Mouse (Mus musculus) heart, embryonic 11.5 days (tissue): Measurements from ENCODE around the gene Rrp1b. TPM values are rescaled to one million over a fixed set of nuclear protein-coding genes. Genes with fewer than 3 reads are reported as not detected.
A peak's percentile ranks its signal among the peaks of the same experiment; 100 is the strongest.
"Not testable (repeated sequence)": the region's sequence is repeated elsewhere in the genome, so short reads cannot be mapped to it uniquely, and the experiment has no call there.

Experiments used
- ATAC-seq: fragments of 200-750 bp; cut with Nextera tagmentation; replicated peaks from 2 replicates; pipeline ENCODE4 v1.8.0; 2017; ENCODE audit warnings: moderate library complexity; ENCODE audit not compliant: insufficient number of reproducible peaks, low FRiP score, low TSS enrichment
- H3K27ac ChIP-seq: fragments of 300-500 bp; sonication (generic); 2 replicates; pipeline ENCODE4 v1.5.1; 2014; ENCODE audit warnings: mild to moderate bottlenecking, low read depth, low read length
- H3K27me3 ChIP-seq: fragments of 300-500 bp; sonication (generic); 2 replicates; pipeline ENCODE4 v1.6.1; 2014; ENCODE audit warnings: mild to moderate bottlenecking, low read length, mixed read lengths; ENCODE audit not compliant: control insufficient read depth, insufficient read depth
- H3K36me3 ChIP-seq: fragments of 300-500 bp; sonication (generic); 2 replicates; pipeline ENCODE4 v1.6.1; 2014; ENCODE audit warnings: mild to moderate bottlenecking, low read length, moderate library complexity, mixed read lengths; ENCODE audit not compliant: control insufficient read depth, insufficient read depth
- H3K4me1 ChIP-seq: fragments of 300-500 bp; sonication (generic); 2 replicates; pipeline ENCODE4 v1.6.1; 2014; ENCODE audit warnings: low read length; ENCODE audit not compliant: control insufficient read depth, insufficient read depth
- H3K4me2 ChIP-seq: fragments of 300-500 bp; sonication (generic); 2 replicates; pipeline ENCODE4 v1.6.1; 2014; ENCODE audit warnings: mild to moderate bottlenecking, moderate library complexity
- H3K4me3 ChIP-seq: fragments of 300-500 bp; sonication (generic); 2 replicates; pipeline ENCODE4 v1.5.1; 2014; ENCODE audit warnings: low read depth, low read length
- H3K9ac ChIP-seq: fragments of 300-500 bp; sonication (generic); 2 replicates; pipeline ENCODE4 v1.6.1; 2014; ENCODE audit warnings: mild to moderate bottlenecking, low read depth, low read length, moderate library complexity
- H3K9me3 ChIP-seq: fragments of 300-500 bp; sonication (generic); replicated peaks from 2 replicates; pipeline ENCODE4 v1.6.1; 2016; ENCODE audit warnings: low read length; ENCODE audit not compliant: control insufficient read depth
- WGBS: fragments of 180-500 bp; shearing (Covaris S2); extraction: QIAGEN DNeasy Blood & Tissue Kit; methylation state at CpG from one replicate; pipeline ENCODE4 v1.1.7; 2014; ENCODE audit not compliant: insufficient replicate concordance; 5-methylcytosine and 5-hydroxymethylcytosine counted together
- polyA plus RNA-seq: library from polyadenylated mRNA; unstranded; fragments of >200 nt; fragmentation: Nextera tagmentation; extraction: Ambion mirVana; gene quantifications from 2 replicates; pipeline ENCODE4 v1.2.1, GENCODE M21; 2014

Gene Rrp1b
- polyA plus RNA-seq, 1 experiment from 2014 or later, result 44.3 TPM

GRCm38 (mm10) chr17:32083351-32083750, 47.5 kb downstream of the Rrp1b start:
- no peak for ATAC-seq
- peaks cover 4% of the 10 kb centered on the region; the same call in 1 of the 2 replicates for H3K9me3 ChIP-seq
- no peak overlapping the region for H3K4me3 ChIP-seq
- no peak overlapping the region for H3K4me2 ChIP-seq
- H3K36me3 ChIP-seq, result no peaks in the 10 kb centered on the region
- 100% methylated on average over 2 of the region's 2 CpGs for WGBS
- no peak overlapping the region for H3K9ac ChIP-seq
- H3K27ac ChIP-seq, result no peak overlapping the region
- H3K27me3 ChIP-seq, result no peaks in the 10 kb centered on the region
- no peaks in the 10 kb centered on the region for H3K4me1 ChIP-seq

- no peaks in the 10 kb centered on the region for H3K36me3 ChIP-seq
- H3K9ac ChIP-seq, result no peak overlapping the region
- 87% methylated on average over 2 of the region's 2 CpGs for WGBS
- H3K9me3 ChIP-seq, result no peaks in the 10 kb centered on the region
- H3K4me1 ChIP-seq, result peaks cover 9% of the 10 kb centered on the region; the same call in 1 of the 2 replicates
- no peaks in the 10 kb centered on the region for H3K27me3 ChIP-seq
- no peak overlapping the region for H3K4me2 ChIP-seq
- no peak overlapping the region for H3K4me3 ChIP-seq
- no peak overlapping the region for H3K27ac ChIP-seq
- no peak for ATAC-seq
These were observed 51.2 kb downstream of the Rrp1b start for GRCm38 (mm10) chr17:32087069-32087468.

GRCm38 (mm10) chr17:32091032-32091363, 55.1 kb downstream of the Rrp1b start:
- H3K27me3 ChIP-seq, result no peaks in the 10 kb centered on the region
- WGBS, result 30% methylated on average over 1 of the region's 1 CpGs
- 0 out of 2 replicates have a peak overlapping the region, but pooled peaks have one; percentile 42 for H3K27ac ChIP-seq
- peak overlapping the region; percentile 32 for H3K4me3 ChIP-seq
- H3K36me3 ChIP-seq, result no peaks in the 10 kb centered on the region
- H3K9me3 ChIP-seq, result no peaks in the 10 kb centered on the region
- H3K4me1 ChIP-seq, result peaks cover 9% of the 10 kb centered on the region; the same call in 1 of the 2 replicates
- peak; percentile 50 for ATAC-seq
- peak overlapping the region; percentile 66 for H3K4me2 ChIP-seq
- H3K9ac ChIP-seq, result peak overlapping the region; percentile 64

- H3K4me2 ChIP-seq, result peak overlapping the region; percentile 66
- H3K9ac ChIP-seq, result peak overlapping the region; percentile 64
- H3K27me3 ChIP-seq, H3K4me1 ChIP-seq, H3K36me3 ChIP-seq, H3K9me3 ChIP-seq: not testable (repeated sequence)
- WGBS, result 6% methylated on average over 12 of the region's 16 CpGs
- peak overlapping the region; percentile 32 for H3K4me3 ChIP-seq
- peak; percentile 90 for ATAC-seq
- H3K27ac ChIP-seq, result peak overlapping the region; percentile 59; the same call in 1 of the 2 replicates
These were observed 55.7 kb downstream of the Rrp1b start for GRCm38 (mm10) chr17:32091364-32092240.

GRCm38 (mm10) chr17:32092241-32092619, 56.3 kb downstream of the Rrp1b start:
- Histone ChIP-seq H3K4me2 (peak overlapping the region; percentile 27; the same call in 1 of the 2 replicates), H3K9ac (no peak overlapping the region), H3K36me3 (no peaks in the 10 kb centered on the region), H3K27ac (peak overlapping the region; percentile 59; the same call in 1 of the 2 replicates), H3K4me3 (no peak overlapping the region), H3K4me1 (peaks cover 9% of the 10 kb centered on the region; the same call in 1 of the 2 replicates), H3K27me3 (no peaks in the 10 kb centered on the region), H3K9me3 (no peaks in the 10 kb centered on the region)
- no peak for ATAC-seq
- 94% methylated on average over 1 of the region's 1 CpGs for WGBS

- ATAC-seq, result no peak
- no peak overlapping the region for H3K4me3 ChIP-seq
These were observed 57.0 kb downstream of the Rrp1b start for GRCm38 (mm10) chr17:32092895-32093294.

GRCm38 (mm10) chr17:32097676-32098075, 61.8 kb downstream of the Rrp1b start:
- H3K9ac ChIP-seq, result no peak overlapping the region

More at GRCm38 (mm10) chr17:32092895-32093294, 57.0 kb downstream of the Rrp1b start:
- Histone ChIP-seq H3K4me1 (peaks cover 9% of the 10 kb centered on the region; the same call in 1 of the 2 replicates), H3K27ac (no peak overlapping the region), H3K4me2 (no peak overlapping the region), H3K9ac (no peak overlapping the region), H3K9me3 (no peaks in the 10 kb centered on the region), H3K27me3 (peaks cover 2% of the 10 kb centered on the region), H3K36me3 (no peaks in the 10 kb centered on the region)
- WGBS, result 87% methylated on average over 5 of the region's 5 CpGs

GRCm38 (mm10) chr17:32098905-32099304, 63.0 kb downstream of the Rrp1b start:
- WGBS, result 89% methylated on average over 6 of the region's 6 CpGs
- not testable (repeated sequence) for H3K4me1 ChIP-seq, H3K4me2 ChIP-seq, H3K4me3 ChIP-seq, H3K36me3 ChIP-seq, H3K27ac ChIP-seq, H3K27me3 ChIP-seq, H3K9ac ChIP-seq, ATAC-seq, H3K9me3 ChIP-seq

More at GRCm38 (mm10) chr17:32097676-32098075, 61.8 kb downstream of the Rrp1b start:
- Histone ChIP-seq H3K27me3 (peaks cover 8% of the 10 kb centered on the region), H3K36me3 (no peaks in the 10 kb centered on the region), H3K4me2 (no peak overlapping the region), H3K9me3 (no peaks in the 10 kb centered on the region), H3K4me3 (no peak overlapping the region), H3K4me1 (peaks cover 9% of the 10 kb centered on the region; the same call in 1 of the 2 replicates), H3K27ac (no peak overlapping the region)
- WGBS, result 50% methylated on average over 1 of the region's 1 CpGs
- ATAC-seq, result no peak
